Mouse (Mus musculus): ENCODE results near the gene Ugt3a2.

Ugt3a2 gene

GRCm38 (mm10) chr15:9335341-9335740 lies at the start of gene Ugt3a2:
Gene Ugt3a2, plus strand, starts transcription at chr15:9335550.
- peak in 1 of 2 experiments; percentile 40 for DNase-seq (ENCODE audit: inconsistent age in 2 of 2, low spot score in 1 of 2)

GRCm38 (mm10) chr15:9289660-9290059 lies 45.7 kb upstream of the Ugt3a2 start:
- DNase-seq (ENCODE audit: inconsistent age in 2 of 2, low spot score in 1 of 2) = no peak

GRCm38 (mm10) chr15:9305978-9306692 lies 29.2 kb upstream of the Ugt3a2 start:
- no peak for DNase-seq (ENCODE audit: inconsistent age in 2 of 2, low spot score in 1 of 2)

GRCm38 (mm10) chr15:9334596-9334995 lies 754 bp upstream of the Ugt3a2 start:
- DNase-seq (ENCODE audit: inconsistent age in 2 of 2, low spot score in 1 of 2) = no peak

GRCm38 (mm10) chr15:9336616-9337015 lies 1.3 kb downstream of the Ugt3a2 start:
- DNase-seq (ENCODE audit: inconsistent age in 2 of 2, low spot score in 1 of 2) = no peak

GRCm38 (mm10) chr15:9337021-9337420 lies 1.7 kb downstream of the Ugt3a2 start:
- DNase-seq (ENCODE audit: inconsistent age in 2 of 2, low spot score in 1 of 2) = no peak

GRCm38 (mm10) chr15:9348739-9349138 lies 13.4 kb downstream of the Ugt3a2 start:
- no peak for DNase-seq (ENCODE audit: inconsistent age in 2 of 2, low spot score in 1 of 2)

- no peak for DNase-seq (ENCODE audit: inconsistent age in 2 of 2, low spot score in 1 of 2)
Measured at GRCm38 (mm10) chr15:9362801-9363200, 27.5 kb downstream of the Ugt3a2 start.

GRCm38 (mm10) chr15:9368774-9369173 lies 33.4 kb downstream of the Ugt3a2 start:
- DNase-seq (ENCODE audit: inconsistent age in 2 of 2, low spot score in 1 of 2) = no peak

GRCm38 (mm10) chr15:9376281-9376680 lies 40.9 kb downstream of the Ugt3a2 start:
- DNase-seq (ENCODE audit: inconsistent age in 2 of 2, low spot score in 1 of 2) = no peak

GRCm38 (mm10) chr15:9409475-9409874 lies 74.1 kb downstream of the Ugt3a2 start:
- DNase-seq (ENCODE audit: inconsistent age in 2 of 2, low spot score in 1 of 2) = no peak

All from adrenal gland, adult (tissue).